Mouse (Mus musculus) hindlimb bud, embryonic 11.5 days (tissue): ENCODE results near the gene Gabrd.
"Not testable (repeated sequence)": the region's sequence is repeated elsewhere in the genome, so short reads cannot be mapped to it uniquely, and the experiment has no call there.

ENCODE experiments used
- DNase-seq: peaks from one replicate; pipeline ENCODE4 v3.0.0-alpha.2; 2012; ENCODE audit warnings: low read depth, low spot score; ENCODE audit errors: extremely low spot score

Gabrd gene

DNA sequence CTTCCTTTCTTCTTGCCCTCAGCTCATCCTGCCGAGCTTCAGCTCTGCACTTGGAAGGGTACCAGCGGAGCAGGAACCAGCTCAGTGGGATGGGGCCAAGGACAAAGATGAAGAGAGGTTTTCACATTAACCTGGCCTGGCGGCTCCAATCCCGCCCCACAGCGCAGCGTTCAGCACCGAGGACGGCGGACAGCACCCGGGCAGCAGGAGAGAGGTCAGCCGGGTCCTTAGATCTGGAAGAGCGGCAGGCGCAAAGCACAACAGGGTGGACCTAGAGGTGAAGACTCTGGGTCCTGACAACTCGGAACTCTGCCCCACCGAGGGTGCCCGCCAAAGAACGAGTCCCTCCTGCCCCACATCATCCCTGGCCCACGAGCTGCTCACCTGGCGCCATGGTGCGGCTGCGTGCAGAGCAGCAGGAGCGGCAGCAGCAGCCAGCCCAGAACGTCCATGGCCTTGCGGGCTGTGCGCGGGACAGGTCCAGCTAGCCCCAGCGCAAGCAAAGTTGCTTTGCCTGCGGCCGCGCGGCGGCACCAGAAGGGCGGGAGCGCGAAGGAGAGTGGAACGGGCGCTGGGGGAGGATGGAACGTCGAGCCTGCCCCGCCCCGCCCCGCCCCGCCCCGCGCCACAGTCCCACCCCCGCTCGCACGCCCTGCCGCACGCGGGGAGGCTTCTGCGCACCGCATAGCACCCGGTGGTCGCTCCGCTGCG, at the start of gene Gabrd:
TSS of gene Gabrd (minus strand) at position 602 of the 711 bp plus-strand sequence.
- DNase-seq = no peak

- DNase-seq = no peak
These were observed 44.9 kb upstream of the Gabrd start for GRCm38 (mm10) chr4:155442808-155443207.

- no peak for DNase-seq
These were observed 36.1 kb upstream of the Gabrd start for GRCm38 (mm10) chr4:155433993-155434392.

DNA sequence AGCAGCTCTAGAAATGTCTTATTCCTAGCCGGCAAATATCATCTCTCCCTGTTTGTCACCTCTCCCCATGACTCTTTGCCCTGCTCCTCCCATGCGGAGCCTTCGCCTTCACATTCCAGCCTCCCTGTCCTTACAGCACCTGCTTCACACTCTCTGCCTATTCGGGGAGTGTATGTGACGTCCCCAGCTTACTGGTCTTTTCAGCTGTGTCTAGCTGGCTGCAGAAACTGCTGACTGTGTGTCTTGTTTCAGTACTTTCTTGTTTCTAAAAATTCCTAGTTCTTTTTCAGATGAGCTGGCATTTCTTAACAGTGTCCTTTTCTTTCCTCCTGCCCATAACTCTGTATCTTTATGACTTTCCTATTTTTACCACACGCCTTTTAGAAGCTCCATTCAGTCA, 34.4 kb upstream of the Gabrd start:
- no peak for DNase-seq

- DNase-seq = no peak
These were observed 31.3 kb upstream of the Gabrd start for GRCm38 (mm10) chr4:155429202-155429601.

DNA sequence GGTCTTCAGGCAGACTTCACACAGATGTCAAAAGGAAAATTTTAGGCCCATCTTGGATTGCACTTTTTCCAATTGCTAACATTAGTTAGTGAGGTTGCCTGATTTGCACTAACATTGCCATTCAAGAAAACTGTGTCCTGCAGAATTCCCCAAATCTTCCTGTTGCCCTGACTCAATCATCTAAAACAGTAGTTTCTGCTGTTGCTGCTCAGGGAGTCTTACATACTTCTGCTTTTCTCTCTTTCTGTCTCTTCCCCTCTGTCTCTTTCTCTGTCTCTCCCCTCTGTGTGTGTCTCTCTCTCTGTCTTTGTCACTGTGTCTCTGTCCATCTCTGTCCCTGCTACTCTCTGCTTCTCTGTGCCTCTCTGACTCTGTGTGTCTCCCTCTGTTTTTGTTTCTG, 30.5 kb upstream of the Gabrd start:
- DNase-seq = no peak

- no peak for DNase-seq
These were observed 28.4 kb upstream of the Gabrd start for GRCm38 (mm10) chr4:155426272-155426671.

GRCm38 (mm10) chr4:155423988-155424387, 26.1 kb upstream of the Gabrd start:
- no peak for DNase-seq

- DNase-seq = not testable (repeated sequence)
These were observed 23.8 kb upstream of the Gabrd start for GRCm38 (mm10) chr4:155421412-155422370.

DNA sequence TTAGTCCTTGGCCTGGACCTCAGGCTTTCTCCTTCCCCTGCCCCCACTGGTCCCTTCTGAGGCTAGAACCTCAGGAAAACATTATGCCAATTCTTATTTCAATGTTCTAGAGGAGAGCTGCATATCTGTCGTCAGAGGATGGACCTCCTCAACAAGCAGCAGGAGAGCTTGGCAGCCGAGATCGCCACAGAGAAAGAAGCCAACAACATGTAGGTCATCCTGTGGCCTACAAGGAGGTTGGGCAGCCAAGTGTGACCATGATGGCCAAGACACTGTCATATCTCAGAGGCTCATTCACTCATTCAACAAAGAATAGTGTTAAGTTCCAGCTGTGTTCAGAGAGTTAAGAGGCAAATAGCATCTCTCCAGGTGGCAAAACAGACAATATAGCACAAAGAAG, 22.2 kb upstream of the Gabrd start:
- DNase-seq = no peak

- no peak for DNase-seq
These were observed 16.8 kb upstream of the Gabrd start for GRCm38 (mm10) chr4:155414656-155415235.

DNA sequence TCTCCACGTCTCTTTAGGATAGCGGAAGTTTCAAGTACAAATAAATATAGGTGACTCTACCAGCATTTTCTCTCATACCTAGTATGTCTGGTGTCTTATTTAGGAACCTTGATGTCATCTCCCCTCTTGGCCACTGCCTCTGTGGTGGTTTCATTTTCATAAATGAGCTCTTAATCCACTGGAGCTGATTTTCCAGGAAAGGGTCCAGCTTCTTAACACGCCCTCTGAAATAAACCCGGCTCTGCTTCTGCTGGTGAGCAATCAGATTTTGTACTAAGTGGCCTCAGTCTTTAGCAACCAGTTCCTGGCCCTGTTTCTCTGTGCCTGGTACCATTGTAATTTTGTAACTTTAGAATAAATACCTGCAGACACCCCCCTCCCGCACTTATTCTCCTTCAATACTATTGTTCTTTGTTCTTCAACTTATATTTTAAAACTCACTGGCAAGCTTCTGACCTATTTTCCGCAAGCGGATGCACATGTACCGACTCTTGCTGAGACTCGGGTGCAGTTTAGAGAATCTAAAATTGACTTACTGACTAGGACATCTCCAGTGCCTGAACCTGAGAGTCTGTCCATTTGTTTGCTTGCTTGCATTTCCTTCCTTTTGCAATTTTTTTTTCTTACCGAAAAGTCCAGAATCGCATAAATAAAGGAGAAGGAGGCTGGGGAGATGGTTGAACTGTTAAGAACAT, 15.9 kb upstream of the Gabrd start:
- no peak for DNase-seq

- DNase-seq = no peak
These were observed 14.2 kb upstream of the Gabrd start for GRCm38 (mm10) chr4:155412124-155412523.

GRCm38 (mm10) chr4:155409058-155409776, 11.3 kb upstream of the Gabrd start, which contains the start of gene Cfap74:
Cfap74 (plus strand) TSS chr4:155409190.
- peak; percentile 71 for DNase-seq

DNA sequence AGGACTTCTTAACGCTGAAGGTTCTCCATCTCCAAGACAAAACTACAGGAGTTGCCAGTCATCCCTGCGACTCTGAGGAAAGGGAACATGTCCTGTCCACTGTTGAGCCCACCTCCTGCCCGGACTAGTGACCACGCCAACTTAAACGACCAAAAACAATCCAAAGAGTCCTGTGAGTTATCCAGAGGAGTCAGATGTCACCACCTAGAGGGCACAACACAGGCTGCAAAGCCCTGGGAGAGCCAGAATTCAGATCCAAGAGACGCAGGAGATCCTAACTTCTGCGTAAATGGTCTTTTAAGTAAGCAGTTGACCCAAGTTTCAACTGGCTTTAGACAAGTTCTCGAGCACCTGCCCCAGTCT, 10.8 kb upstream of the Gabrd start:
- no peak for DNase-seq

- no peak for DNase-seq
These were observed 4.6 kb upstream of the Gabrd start for GRCm38 (mm10) chr4:155402489-155402888.

DNA sequence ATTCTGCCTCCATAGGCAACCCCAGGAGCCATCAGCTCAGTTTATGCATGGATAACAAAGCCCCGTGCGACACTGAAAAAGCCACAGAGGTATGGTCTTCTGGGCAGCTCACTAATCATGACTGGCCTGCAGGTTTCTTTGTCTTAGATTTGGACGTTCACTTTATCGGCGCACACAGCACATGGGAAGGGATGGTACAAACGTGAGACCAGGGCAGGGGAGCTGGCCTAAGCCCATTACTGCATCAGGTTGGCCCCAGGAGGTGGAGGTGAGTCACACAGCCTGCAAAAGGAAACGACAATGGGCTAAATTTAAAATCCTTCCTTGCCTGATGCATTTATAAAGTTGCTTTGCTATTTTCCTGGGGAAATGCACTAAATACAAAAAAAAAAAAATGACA, 3.2 kb upstream of the Gabrd start:
- no peak for DNase-seq

DNA sequence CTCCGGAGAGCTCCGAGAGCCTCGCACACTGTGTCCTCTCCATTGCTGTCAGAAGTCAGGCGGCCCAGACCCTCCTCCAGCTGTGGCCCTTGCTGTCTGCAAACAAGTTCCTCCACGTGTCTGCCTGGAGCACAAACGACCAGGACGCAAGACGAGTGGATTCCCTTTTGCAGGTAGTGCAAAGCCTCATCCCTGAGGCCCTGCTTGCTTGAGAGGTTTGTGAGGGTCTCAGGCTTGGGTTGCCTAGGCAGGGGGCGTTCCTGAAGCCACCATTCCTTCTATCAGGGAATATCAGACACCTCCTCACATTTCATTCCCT, 269 bp upstream of the Gabrd start:
- DNase-seq = no peak

- DNase-seq = no peak
These were observed 1.2 kb downstream of the Gabrd start for GRCm38 (mm10) chr4:155396751-155397150.

- no peak for DNase-seq
These were observed 2.4 kb downstream of the Gabrd start for GRCm38 (mm10) chr4:155395471-155395870.

DNA sequence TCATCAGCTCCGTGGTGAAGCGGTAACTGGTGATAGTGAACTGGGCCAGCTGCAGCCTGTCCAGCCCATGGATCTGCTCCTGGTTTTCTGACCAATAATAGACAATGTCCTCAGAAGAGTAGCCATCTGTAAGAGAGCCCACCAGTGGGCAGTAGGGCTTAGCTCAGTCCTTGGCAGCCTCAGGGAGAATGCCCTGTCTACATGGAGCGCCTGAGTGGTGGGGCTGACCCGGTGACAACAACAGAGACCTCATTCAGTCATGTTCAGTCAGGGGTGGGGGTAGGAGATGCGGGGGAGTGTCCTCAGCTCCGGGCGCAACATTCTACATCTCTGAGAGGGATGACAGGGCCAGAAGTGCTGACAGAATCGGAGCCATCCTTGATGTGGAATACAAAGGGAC, 10.7 kb downstream of the Gabrd start:
- DNase-seq = no peak
